Mouse (Mus musculus) embryonic facial prominence, embryonic 14.5 days (tissue): ENCODE measurements around the gene Zmiz1. TPM values are rescaled to one million over a fixed set of nuclear protein-coding genes. Genes with fewer than 3 reads are reported as not detected.

Experiments used
- ATAC-seq: fragments of 200-750 bp; cut with Nextera tagmentation; 2 replicates; pipeline ENCODE4 v1.8.0; 2017; ENCODE audit warnings: low read depth, moderate number of reproducible peaks, moderate TSS enrichment
- DNase-seq: peaks from one replicate; pipeline ENCODE4 v3.0.0-alpha.2; 2015; ENCODE audit warnings: low spot score
- H3K27ac ChIP-seq: fragments of 300-500 bp; sonication (generic); replicated peaks from 2 replicates; pipeline ENCODE4 v1.5.1; 2014; ENCODE audit warnings: low read depth, mild to moderate bottlenecking, low read length, moderate library complexity
- H3K27me3 ChIP-seq: fragments of 300-500 bp; sonication (generic); replicated peaks from 2 replicates; pipeline ENCODE4 v1.6.1; 2014; ENCODE audit warnings: low read length; ENCODE audit not compliant: control insufficient read depth, insufficient read depth
- H3K36me3 ChIP-seq: fragments of 300-500 bp; sonication (generic); 2 replicates; pipeline ENCODE4 v1.6.1; 2014; ENCODE audit warnings: low read length, mixed read lengths; ENCODE audit not compliant: control insufficient read depth, insufficient read depth
- H3K4me1 ChIP-seq: fragments of 300-500 bp; sonication (generic); 2 replicates; pipeline ENCODE4 v1.6.1; 2014; ENCODE audit warnings: antibody characterized with exemption, low read length; ENCODE audit not compliant: control insufficient read depth, insufficient read depth
- H3K4me2 ChIP-seq: fragments of 300-500 bp; sonication (generic); 2 replicates; pipeline ENCODE4 v1.6.1; 2014; ENCODE audit warnings: low read depth, mild to moderate bottlenecking, low read length, moderate library complexity, mixed read lengths
- H3K4me3 ChIP-seq: fragments of 300-500 bp; sonication (generic); 2 replicates; pipeline ENCODE4 v1.5.1; 2014; ENCODE audit warnings: low read depth, mild to moderate bottlenecking, low read length
- H3K9ac ChIP-seq: fragments of 300-500 bp; sonication (generic); 2 replicates; pipeline ENCODE4 v1.6.1; 2014; ENCODE audit warnings: low read depth, mild to moderate bottlenecking, low read length, moderate library complexity, mixed read lengths
- H3K9me3 ChIP-seq: fragments of 300-500 bp; sonication (generic); 2 replicates; pipeline ENCODE4 v1.6.1; 2016; ENCODE audit warnings: low read length; ENCODE audit not compliant: control insufficient read depth
- WGBS: fragments of 180-500 bp; shearing (Covaris S2); extraction: QIAGEN DNeasy Blood & Tissue Kit; methylation state at CpG from one replicate; pipeline ENCODE4 v1.1.7; 2014; 5-methylcytosine and 5-hydroxymethylcytosine counted together
- polyA plus RNA-seq: library from polyadenylated mRNA; unstranded; fragments of >200 nt; fragmentation: Nextera tagmentation; extraction: Ambion mirVana; gene quantifications from 2 replicates; pipeline ENCODE4 v1.2.1, GENCODE M21; 2014

The Zmiz1 gene
- polyA plus RNA-seq, 1 experiment from 2014 or later: 31.3 TPM

GRCm38 (mm10) chr14:25630647-25631409 lies 171.8 kb downstream of the Zmiz1 start:
- WGBS: 89% methylated on average over 7 of the region's 7 CpGs
- Histone ChIP-seq H3K9ac (no peak overlapping the region), H3K4me2 (no peak overlapping the region), H3K4me3 (no peak overlapping the region), H3K36me3 (peaks cover 9% of the 10 kb centered on the region), H3K9me3 (no peaks in the 10 kb centered on the region), H3K27ac (no peak overlapping the region), H3K4me1 (peaks cover 10% of the 10 kb centered on the region; the same call in 1 of the 2 replicates), H3K27me3 (no peaks in the 10 kb centered on the region)
- DNase-seq (no peak), ATAC-seq (no peak; the same call in 1 of the 2 replicates)

DNA sequence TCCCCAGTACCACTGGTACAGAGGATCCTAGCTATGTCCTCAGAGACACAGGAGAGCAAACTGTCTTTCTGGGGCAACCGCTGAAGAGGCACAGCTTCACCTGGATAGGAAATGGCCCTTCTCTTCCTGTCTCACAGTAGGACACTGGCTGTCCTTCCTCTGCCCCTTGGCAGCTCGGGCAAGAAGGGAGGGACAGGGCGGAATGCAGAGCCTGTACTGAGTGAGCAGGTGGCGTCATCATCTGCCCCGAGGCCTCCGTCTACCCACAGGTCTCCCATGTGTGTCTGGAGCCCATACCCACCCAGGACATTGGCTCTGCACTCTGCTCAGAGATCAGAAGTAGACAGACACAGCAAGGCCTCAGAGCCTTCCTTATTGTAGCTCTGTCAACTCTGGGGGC lies 172.5 kb downstream of the Zmiz1 start:
- ATAC-seq (no peak), DNase-seq (no peak)
- H3K9me3 ChIP-seq: no peaks in the 10 kb centered on the region
- no peak overlapping the region for H3K9ac ChIP-seq
- H3K4me1 ChIP-seq: peaks cover 8% of the 10 kb centered on the region; the same call in 1 of the 2 replicates
- H3K27me3 ChIP-seq: no peaks in the 10 kb centered on the region
- no peak overlapping the region for H3K4me3 ChIP-seq
- no peak overlapping the region for H3K4me2 ChIP-seq
- 90% methylated on average over 6 of the region's 6 CpGs for WGBS
- no peak overlapping the region for H3K27ac ChIP-seq
- H3K36me3 ChIP-seq: peaks cover 15% of the 10 kb centered on the region

GRCm38 (mm10) chr14:25633539-25634300 lies 174.7 kb downstream of the Zmiz1 start:
- Histone ChIP-seq H3K36me3 (peaks cover 37% of the 10 kb centered on the region), H3K4me1 (peaks cover under 1% of the 10 kb centered on the region; the same call in 1 of the 2 replicates)
- WGBS: 83% methylated on average over 14 of the region's 14 CpGs

DNA sequence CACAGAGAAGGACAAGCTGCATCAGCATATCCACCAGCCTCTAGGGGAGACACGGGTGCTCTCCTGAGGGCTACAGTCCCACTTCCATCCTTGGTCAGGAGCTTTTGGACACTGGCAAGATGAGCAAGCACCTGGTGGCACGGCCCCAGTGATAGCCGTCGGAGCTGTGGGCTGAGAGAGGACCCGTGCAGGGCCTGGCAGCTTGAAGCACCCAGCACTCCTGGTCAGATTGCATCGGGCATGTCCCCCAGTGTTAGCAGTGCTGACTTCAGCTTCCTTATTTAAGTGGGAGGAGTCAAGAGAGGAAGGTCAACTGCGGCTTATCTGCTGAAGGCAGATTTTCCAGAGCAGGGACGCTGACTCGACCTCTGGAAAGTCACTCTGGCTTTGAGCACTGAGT lies 175.3 kb downstream of the Zmiz1 start:
- Histone ChIP-seq H3K9me3 (no peaks in the 10 kb centered on the region), H3K4me3 (no peak overlapping the region), H3K9ac (no peak overlapping the region), H3K27me3 (no peaks in the 10 kb centered on the region), H3K27ac (no peak overlapping the region), H3K4me2 (no peak overlapping the region), H3K4me1 (no peaks in the 10 kb centered on the region; the same call in 1 of the 2 replicates), H3K36me3 (peaks cover 37% of the 10 kb centered on the region)
- no peak for ATAC-seq
- 67% methylated on average over 9 of the region's 9 CpGs for WGBS
- no peak for DNase-seq

More at GRCm38 (mm10) chr14:25633539-25634300, 174.7 kb downstream of the Zmiz1 start:
- Histone ChIP-seq H3K9me3 (no peaks in the 10 kb centered on the region), H3K27me3 (no peaks in the 10 kb centered on the region), H3K4me2 (no peak overlapping the region), H3K9ac (no peak overlapping the region), H3K4me3 (no peak overlapping the region), H3K27ac (no peak overlapping the region)
- no peak for DNase-seq
- ATAC-seq: peak; percentile 12; the same call in 1 of the 2 replicates

- Histone ChIP-seq H3K4me3 (no peak overlapping the region), H3K9me3 (no peaks in the 10 kb centered on the region), H3K4me1 (no peaks in the 10 kb centered on the region; the same call in 1 of the 2 replicates), H3K9ac (no peak overlapping the region), H3K36me3 (peaks cover 42% of the 10 kb centered on the region), H3K27ac (no peak overlapping the region), H3K27me3 (no peaks in the 10 kb centered on the region), H3K4me2 (no peak overlapping the region)
- 75% methylated on average over 12 of the region's 12 CpGs for WGBS
- ATAC-seq (no peak), DNase-seq (no peak)
Measured at GRCm38 (mm10) chr14:25635746-25636145, 176.8 kb downstream of the Zmiz1 start.

DNA sequence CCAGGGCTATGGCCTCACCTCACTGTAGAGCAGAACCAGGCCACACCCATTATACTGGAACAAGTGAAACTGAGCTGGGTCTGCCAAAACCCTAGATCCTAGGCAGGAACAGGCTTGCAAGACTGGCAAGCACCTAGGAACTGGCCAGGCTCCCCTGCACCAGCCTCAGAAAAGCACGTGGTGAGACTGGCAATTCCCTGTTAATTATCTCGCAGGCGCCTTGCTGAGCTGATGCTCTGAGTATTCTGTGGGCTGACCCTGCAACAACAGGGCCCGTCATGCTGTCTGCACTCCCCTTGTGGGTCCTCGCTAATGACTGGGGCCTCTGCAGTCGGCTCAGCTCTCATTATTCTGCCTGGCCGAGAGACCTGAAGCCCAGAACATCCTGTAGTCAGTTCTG lies 177.3 kb downstream of the Zmiz1 start:
- Histone ChIP-seq H3K27me3 (no peaks in the 10 kb centered on the region), H3K27ac (no peak overlapping the region), H3K9me3 (no peaks in the 10 kb centered on the region), H3K36me3 (peaks cover 43% of the 10 kb centered on the region), H3K4me1 (no peaks in the 10 kb centered on the region), H3K4me3 (no peak overlapping the region), H3K9ac (no peak overlapping the region), H3K4me2 (no peak overlapping the region)
- ATAC-seq (peak; percentile 60), DNase-seq (peak; percentile 63)
- 65% methylated on average over 7 of the region's 7 CpGs for WGBS

DNA sequence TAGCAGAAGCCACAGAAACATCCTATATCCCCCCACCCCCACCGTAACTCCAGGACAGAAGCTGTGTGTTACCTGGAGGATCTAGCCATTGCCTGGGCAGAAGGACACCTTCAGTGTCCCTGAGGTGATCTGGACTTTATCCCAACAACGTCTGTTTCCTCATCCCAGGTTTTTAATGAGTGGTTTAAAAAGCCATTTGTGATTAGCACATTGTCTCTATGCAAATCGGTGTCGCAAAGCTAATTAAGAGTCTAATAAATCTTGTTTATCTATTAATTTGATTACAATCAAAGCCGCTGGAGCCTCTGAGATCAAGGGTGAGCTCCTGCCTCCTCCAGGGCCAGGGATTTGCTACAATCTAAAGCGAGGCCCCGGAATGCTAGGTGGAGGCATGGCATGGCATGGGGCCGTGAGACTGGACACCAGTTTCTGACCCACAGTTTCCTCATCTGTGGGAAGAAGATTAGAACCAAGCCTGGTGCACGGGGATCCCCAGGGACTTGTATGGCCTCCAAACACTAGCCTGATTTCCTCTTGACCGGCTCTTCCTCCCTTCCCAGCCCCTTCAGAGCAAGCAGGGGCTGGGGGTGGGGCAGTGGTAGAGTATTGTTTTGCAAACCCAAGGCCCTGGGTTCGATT lies 180.3 kb downstream of the Zmiz1 start:
- no peak overlapping the region for H3K4me3 ChIP-seq
- no peaks in the 10 kb centered on the region for H3K4me1 ChIP-seq
- 80% methylated on average over 11 of the region's 11 CpGs for WGBS
- no peak overlapping the region for H3K27ac ChIP-seq
- H3K27me3 ChIP-seq: no peaks in the 10 kb centered on the region
- peaks cover 63% of the 10 kb centered on the region for H3K36me3 ChIP-seq
- H3K9ac ChIP-seq: no peak overlapping the region
- DNase-seq (no peak), ATAC-seq (no peak)
- no peak overlapping the region for H3K4me2 ChIP-seq
- no peaks in the 10 kb centered on the region for H3K9me3 ChIP-seq

GRCm38 (mm10) chr14:25639979-25640378 lies 181.0 kb downstream of the Zmiz1 start:
- DNase-seq: no peak
- peaks cover 70% of the 10 kb centered on the region for H3K36me3 ChIP-seq
- no peak overlapping the region for H3K27ac ChIP-seq
- H3K9ac ChIP-seq: no peak overlapping the region
- 88% methylated on average over 3 of the region's 3 CpGs for WGBS
- H3K4me3 ChIP-seq: no peak overlapping the region
- no peaks in the 10 kb centered on the region for H3K4me1 ChIP-seq
- H3K9me3 ChIP-seq: no peaks in the 10 kb centered on the region
- ATAC-seq: no peak
- no peaks in the 10 kb centered on the region for H3K27me3 ChIP-seq
- H3K4me2 ChIP-seq: no peak overlapping the region
